Mouse (Mus musculus) skeletal muscle tissue, adult 2 months (tissue): Measurements from ENCODE around the gene Ifna13.

Source experiments
- DNase-seq: peaks from one replicate; pipeline ENCODE4 v3.0.0-alpha.2; 2012; ENCODE audit warnings: low read depth, low spot score

The Ifna13 gene

GRCm38 (mm10) chr4:88644359-88644758 lies at the start of gene Ifna13:
Gene Ifna13, minus strand, starts transcription at chr4:88644459.
- DNase-seq, result no peak

- DNase-seq, result no peak
Observed at GRCm38 (mm10) chr4:88693392-88693791, 49.1 kb upstream of the Ifna13 start.

GRCm38 (mm10) chr4:88692537-88692936 lies 48.3 kb upstream of the Ifna13 start:
- DNase-seq, result no peak

GRCm38 (mm10) chr4:88691259-88691658 lies 47.0 kb upstream of the Ifna13 start, which contains the start of gene Ifnab:
Gene Ifnab, minus strand, starts transcription at chr4:88691359.
- DNase-seq, result no peak

- DNase-seq, result no peak
Observed at GRCm38 (mm10) chr4:88683812-88684211, 39.6 kb upstream of the Ifna13 start, which contains the start of gene Ifna2. Gene Ifna2, minus strand, starts transcription at chr4:88683912.

- DNase-seq, result no peak
Observed at GRCm38 (mm10) chr4:88681353-88681752, 37.1 kb upstream of the Ifna13 start.

GRCm38 (mm10) chr4:88680362-88680761 lies 36.1 kb upstream of the Ifna13 start:
- no peak for DNase-seq

- no peak for DNase-seq
Observed at GRCm38 (mm10) chr4:88676824-88677223, 32.6 kb upstream of the Ifna13 start, which contains the start of gene Ifna16. Gene Ifna16, minus strand, starts transcription at chr4:88676924.

GRCm38 (mm10) chr4:88655461-88655860 lies 11.2 kb upstream of the Ifna13 start:
- DNase-seq, result no peak

- DNase-seq, result no peak
Observed at GRCm38 (mm10) chr4:88653644-88654043, 9.4 kb upstream of the Ifna13 start.

GRCm38 (mm10) chr4:88642526-88642925 lies 1.7 kb downstream of the Ifna13 start:
- no peak for DNase-seq

- DNase-seq, result peak; percentile 96
Observed at GRCm38 (mm10) chr4:88641077-88641831, 3.0 kb downstream of the Ifna13 start.

- DNase-seq, result no peak
Observed at GRCm38 (mm10) chr4:88640704-88641076, 3.6 kb downstream of the Ifna13 start.

GRCm38 (mm10) chr4:88634311-88634710 lies 9.9 kb downstream of the Ifna13 start, which contains the start of gene C87499:
Gene C87499, minus strand, starts transcription at chr4:88634411.
- DNase-seq, result no peak

- DNase-seq, result no peak
Observed at GRCm38 (mm10) chr4:88603276-88603675, 41.0 kb downstream of the Ifna13 start, which contains the start of gene Ifna12. Gene Ifna12, minus strand, starts transcription at chr4:88603376.
